Mouse (Mus musculus): ENCODE measurements around the gene Lhfpl5.
A peak's percentile ranks its signal among the peaks of the same experiment; 100 is the strongest.

The Lhfpl5 gene

DNA sequence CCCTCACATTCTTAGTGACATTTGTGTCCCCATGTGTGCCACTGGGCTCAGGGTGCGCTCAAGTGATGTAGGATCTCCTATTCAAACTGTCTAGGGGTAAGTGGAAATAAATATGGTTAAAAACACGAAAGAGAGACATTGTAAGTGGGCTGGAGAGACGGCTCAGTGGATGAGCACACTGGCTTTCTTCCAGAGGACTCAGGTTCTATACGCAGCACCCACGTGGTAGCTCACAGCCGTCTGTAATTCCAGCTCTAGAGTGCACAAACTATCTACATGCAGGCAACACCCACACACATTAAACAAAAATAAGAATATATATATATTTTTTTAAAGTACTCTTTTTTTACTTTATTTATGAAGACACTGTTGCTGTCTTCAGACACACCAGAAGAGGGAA, 2.5 kb upstream of the Lhfpl5 start:
- DNase-seq (ENCODE audit: low spot score): no peak

DNA sequence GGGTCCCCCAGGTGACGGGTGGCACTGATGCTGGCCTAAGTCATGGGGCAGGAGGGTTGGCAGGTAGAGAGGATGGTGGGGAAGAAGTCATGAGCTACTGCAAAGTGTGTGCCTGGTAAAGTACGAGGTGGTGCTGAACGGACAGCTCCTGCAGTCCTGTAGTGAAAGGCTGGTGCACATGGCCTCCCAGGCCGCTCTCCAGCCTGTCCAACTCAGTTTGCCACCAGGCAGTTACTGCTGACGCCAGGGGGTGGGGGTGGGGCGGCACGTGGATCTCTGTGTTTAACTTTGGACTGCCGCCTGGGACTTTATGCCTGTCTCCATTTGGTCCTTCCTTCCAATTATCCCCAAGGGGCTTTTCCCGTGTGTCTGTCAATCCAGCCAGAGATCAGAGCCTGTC, 5.0 kb downstream of the Lhfpl5 start:
- DNase-seq (ENCODE audit: low spot score): no peak

DNA sequence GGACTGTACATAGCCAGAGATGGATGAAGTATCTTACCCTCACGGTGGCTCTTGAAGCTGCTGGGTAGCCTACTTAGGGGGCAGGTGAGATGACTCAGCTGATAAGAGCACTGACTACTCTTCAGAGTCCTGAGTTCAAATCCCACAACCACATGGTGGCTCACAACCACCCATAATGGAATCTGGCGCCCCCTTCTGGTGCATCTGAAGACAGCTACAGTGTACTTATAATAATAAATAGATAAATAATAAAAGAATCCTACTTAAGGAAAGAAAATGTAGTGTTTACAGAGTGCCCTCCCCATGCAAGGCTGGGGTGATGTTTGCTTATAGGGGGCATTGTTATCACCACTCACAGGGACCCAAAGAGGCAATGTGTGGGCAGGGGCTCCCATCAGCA, 5.6 kb downstream of the Lhfpl5 start:
- no peak for DNase-seq (ENCODE audit: low spot score)

DNA sequence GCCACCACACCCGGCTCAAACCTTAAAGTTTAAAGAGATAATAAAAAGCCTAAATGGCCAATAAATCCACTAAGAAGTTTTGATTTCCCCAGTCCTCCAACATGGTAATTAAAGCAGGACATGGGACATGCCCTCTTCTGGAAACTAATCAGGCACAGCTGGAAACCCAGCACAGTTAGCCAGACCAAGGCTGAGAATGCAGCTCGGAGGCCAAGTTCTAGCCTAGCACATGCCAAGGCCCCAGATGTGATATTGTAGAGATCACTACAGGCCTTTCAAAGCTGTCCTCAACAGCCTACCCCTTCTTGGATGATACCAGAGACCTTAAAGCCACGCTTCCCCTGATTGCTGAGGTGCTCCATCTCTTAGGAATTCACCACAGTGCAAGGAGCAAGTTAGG, 11.1 kb downstream of the Lhfpl5 start:
- DNase-seq (ENCODE audit: low spot score): no peak

DNA sequence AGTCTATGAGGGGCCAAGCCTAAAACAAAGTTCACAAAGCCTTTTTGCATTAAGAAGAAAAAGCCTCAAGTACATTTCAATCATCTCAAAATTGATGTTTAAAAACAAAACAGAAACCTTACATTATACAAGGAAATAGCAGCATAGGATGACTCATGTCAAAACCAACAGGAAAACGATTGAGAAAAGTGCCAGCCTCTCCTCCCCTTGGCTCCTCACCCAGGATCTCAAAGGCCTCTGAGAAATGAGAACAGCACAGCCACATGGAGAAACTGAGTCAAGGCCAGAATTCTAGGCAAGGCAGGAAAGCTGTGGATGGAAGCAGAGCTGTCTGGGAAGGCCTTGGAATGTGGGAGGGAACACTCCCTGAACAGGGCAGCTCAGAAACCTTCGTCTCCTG, 13.2 kb downstream of the Lhfpl5 start:
- no peak for DNase-seq (ENCODE audit: low spot score)

DNA sequence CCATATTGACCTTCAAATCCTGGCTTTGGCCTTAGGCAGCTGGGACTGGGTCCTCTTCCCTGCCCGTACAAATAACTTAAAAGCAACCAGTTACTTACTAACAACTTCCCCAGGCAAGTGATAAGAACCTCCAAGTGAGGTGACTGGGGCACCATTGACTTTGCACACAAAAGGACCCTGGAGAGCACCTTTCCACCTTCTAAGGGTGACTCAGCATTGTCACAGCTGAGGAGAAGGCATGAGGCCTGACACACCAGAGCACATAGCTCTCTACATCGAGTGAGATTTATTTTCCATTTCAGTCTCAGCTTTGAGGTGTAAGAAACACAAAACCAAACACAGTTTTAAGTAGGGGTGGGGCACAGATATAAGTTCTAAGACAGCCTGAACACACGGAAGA, 15.2 kb downstream of the Lhfpl5 start:
- DNase-seq (ENCODE audit: low spot score): no peak

DNA sequence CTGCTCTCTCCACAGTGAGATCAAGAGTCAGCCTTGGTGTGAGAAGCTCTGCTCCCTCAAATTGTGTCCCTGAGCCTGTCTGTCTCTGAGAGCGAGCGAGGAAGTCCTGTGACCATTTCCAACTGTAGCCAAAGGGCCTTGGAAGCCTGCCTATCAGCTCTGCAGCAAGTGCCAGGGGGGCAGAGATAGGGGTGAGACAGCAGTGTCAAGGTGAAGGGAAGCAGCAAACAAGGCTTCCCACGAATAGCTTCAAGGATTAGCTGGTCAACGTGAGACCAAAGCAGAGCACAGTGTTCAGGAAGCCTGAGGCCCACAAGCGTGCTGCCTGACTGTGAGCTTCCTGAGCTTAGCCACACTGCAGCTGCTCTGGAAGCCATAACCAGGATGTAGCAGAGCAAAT, 16.0 kb downstream of the Lhfpl5 start:
- DNase-seq (ENCODE audit: low spot score): no peak

DNA sequence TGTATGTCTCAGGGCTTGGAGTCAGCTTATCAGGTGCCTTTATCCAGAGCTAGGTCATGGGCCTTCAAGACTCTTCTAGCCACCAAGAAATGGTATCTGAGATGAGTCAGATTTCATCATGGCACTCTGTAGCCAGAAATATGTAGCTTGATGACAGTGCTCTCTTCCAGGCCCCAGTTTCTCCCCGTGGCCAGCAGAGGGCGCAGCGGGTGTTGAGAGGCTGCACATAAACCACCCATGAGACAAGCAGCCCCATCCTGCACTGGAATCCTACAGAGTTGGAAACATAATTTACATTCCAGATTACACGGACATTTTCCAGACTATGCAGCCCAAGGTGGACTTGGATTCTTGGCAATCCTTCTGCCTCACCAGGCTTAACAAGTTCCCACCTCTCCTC, 17.6 kb downstream of the Lhfpl5 start:
- peak; percentile 80 for DNase-seq (ENCODE audit: low spot score)

DNA sequence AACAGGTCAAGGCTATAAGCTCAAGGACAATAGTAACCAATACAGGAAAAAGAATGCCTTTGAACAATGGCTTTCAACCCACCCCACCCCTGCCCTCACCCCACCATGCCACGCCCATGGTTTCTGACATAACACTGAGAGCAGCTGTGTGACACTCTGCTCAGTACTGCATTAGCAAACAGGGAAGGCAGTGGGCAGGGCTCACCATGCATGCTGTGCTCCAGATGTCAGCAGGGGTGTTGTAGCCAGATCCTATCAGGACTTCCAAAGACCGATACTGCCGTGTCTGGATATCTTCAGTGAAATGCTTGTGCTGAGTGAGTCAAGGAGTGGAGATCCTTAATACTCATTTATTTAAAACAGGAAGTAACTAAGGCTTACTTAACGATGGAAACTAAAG, 18.5 kb downstream of the Lhfpl5 start:
- peak; percentile 39 for DNase-seq (ENCODE audit: low spot score)

DNA sequence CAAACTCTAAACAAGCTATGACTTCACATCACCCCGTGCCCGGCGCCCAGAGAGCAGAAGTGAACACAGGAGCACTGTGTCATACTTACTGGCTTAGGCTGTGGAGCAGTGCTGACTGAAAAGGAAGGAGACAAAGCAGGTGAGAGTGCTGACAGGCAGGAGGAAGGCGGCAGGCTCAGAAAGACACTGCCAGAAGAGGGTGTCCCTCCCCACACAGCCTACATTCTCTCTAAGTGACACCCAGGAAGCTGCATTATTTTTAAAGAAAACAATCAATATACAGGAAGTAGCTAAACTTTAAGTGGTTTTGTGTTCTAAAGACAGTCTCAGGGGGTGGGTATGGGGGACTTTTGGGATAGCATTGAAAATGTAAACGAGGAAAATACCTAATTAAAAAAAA, 25.3 kb downstream of the Lhfpl5 start:
- peak; percentile 52 for DNase-seq (ENCODE audit: low spot score)

DNA sequence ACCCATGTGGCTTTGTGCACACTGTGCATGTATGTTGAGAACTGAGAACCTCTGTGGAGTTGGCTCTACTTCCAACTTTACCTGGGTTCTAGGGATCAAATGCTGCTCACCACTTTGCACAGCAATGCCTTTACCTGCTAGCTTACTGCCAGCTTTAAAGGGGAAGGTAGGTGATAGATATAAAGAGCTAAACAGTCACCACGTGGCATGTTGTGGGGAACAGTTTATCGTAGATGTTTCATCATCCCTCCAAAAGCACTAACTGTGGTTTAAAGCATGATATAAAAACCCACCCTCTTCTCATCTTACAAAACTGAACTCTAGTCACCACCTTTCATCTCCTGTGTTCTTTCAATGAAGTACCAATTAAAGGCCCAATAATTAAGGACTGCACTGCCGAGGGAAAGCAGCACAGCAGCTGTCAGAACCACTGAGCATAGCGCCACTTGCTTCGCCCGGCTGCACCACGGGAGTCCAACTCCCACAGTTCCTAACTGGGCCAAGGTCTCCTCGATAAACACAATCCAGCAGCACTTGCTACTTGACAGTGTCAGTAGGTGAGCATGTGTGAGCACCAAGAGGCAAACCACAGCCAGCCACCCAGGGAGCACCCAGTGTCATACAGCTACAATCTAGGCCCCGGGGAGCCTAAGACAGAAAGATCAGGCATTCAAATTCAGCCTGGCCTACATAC, 26.3 kb downstream of the Lhfpl5 start:
- no peak for DNase-seq (ENCODE audit: low spot score)

DNA sequence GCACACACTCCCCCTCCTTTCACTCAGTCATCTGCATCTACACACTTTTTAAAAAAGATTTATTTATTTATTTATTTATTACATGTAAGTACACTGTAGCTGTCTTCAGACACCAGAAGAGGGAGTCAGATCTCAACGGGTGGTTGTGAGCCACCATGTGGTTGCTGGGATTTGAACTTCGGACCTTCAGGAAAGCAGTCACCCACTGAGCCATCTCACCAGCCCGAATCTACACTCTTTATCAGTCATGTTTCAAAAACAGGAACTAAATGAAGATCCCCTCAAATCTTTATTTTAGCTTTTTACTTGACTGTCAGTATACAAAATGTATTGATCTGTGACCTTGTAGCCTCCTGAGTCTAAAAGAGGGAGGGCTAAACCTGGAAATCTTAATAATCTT, 34.1 kb downstream of the Lhfpl5 start:
- DNase-seq (ENCODE audit: low spot score): no peak

DNA sequence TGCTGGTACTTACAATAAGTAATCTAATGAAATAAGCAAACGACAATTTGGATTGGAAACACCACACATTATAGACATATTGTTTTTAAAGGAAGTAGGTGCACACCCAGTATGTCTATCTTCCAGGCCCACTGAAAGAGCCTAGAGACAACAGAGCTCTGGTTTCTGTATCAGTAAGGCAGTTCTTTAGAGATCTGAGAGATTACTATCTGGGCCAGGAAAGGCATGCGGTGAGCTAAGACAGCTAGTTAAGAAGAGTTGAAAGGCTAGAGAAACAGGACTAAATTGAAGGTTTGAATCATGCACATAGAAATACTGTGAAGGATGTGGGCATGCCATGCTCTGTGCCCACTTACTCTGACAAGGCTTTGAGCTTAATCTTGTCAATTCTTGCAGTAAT, 37.2 kb downstream of the Lhfpl5 start:
- DNase-seq (ENCODE audit: low spot score): peak; percentile 89

DNA sequence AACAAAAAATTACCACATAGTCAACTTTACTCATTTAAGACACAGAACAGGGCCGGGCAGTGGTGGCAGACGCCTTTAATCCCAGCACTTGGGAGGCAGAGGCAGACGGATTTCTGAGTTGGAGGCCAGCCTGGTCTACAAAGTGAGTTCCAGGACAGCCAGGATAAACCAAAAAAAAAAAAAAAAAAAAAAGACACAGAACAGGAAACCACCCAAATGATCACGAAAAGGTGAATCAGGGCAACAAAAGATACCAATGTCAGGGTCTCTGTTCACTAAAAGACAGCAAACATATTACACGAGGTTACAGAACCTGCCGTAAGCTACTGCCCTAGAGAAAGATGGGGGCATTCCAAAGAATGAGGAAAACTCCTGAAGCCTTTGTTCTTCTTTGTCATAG, 37.7 kb downstream of the Lhfpl5 start:
- DNase-seq (ENCODE audit: low spot score): no peak

DNA sequence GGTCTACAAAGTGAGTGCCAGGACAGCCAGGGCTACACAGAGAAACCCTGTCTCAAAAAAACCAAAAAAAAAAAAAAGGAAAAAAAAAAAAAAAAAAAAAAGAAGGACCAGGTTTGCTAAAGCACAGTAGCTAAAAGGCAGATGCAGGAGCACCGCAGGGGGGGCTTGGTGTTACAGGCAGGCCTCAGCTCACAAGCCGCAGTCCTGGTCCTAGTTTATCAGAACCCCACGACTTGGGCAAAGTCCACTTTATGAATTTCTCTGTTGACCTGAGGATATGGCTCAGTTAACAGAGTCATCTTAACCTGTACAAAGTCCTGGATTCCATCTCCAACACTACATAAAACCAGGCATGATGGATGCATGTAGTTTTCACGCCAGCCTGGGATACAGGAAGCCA, 39.9 kb downstream of the Lhfpl5 start:
- DNase-seq (ENCODE audit: low spot score): no peak

DNA sequence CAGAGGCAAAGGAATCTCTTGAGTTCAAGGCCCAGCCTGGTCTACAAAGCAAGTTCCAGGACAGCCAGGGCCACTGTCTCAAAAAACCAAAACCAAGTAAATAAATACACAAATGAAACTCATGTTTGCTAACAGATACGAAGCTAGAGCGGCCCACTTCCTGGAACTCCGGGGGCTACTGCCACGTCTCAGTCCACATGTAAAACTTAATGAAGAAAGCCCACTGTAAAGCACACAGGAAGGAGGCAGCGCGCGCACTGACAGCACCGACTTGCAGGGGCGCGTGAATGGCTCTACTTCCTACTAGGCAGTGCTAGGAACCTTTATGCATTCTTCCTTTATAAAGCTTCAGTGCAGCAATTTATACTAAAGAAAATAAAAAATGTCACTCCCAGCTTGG, 42.2 kb downstream of the Lhfpl5 start:
- DNase-seq (ENCODE audit: low spot score): peak; percentile 47

DNA sequence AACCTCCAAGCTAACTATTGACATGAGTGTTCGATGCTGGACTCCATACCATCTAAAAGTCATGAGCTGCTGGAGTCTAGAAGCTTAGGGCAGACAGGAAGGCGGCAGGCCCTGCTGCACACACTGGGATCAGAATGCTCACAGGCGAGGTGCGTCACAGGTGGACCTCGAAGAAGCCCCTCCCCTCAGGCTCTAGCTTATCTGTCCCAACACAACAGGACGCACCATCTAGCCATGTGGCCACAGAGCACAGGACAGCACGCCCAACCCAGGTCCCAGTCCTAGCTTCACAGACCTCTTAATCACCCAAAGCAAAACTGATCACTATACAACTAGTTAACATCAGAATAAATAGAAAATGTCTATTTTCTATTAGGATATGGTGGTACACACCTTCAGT, 42.7 kb downstream of the Lhfpl5 start:
- DNase-seq (ENCODE audit: low spot score): no peak

DNA sequence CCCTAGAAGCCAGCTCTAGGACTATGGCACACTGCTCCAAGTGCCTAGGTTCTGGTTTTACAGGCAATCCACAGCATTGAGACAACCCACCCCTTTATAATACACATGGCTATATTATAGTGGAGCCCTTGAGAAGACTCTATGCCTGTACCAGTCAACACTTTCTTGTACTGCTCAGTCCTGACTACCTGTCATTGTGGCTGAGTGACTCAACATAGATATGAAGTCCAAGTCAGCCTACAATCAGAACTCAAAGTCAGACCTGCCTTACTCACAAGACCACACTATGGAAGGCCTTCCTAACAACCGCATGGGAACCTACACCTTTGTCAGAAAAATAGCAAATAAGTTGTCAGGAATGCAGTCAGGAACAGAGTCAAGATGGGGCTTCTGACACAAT, 43.3 kb downstream of the Lhfpl5 start:
- DNase-seq (ENCODE audit: low spot score): no peak

DNA sequence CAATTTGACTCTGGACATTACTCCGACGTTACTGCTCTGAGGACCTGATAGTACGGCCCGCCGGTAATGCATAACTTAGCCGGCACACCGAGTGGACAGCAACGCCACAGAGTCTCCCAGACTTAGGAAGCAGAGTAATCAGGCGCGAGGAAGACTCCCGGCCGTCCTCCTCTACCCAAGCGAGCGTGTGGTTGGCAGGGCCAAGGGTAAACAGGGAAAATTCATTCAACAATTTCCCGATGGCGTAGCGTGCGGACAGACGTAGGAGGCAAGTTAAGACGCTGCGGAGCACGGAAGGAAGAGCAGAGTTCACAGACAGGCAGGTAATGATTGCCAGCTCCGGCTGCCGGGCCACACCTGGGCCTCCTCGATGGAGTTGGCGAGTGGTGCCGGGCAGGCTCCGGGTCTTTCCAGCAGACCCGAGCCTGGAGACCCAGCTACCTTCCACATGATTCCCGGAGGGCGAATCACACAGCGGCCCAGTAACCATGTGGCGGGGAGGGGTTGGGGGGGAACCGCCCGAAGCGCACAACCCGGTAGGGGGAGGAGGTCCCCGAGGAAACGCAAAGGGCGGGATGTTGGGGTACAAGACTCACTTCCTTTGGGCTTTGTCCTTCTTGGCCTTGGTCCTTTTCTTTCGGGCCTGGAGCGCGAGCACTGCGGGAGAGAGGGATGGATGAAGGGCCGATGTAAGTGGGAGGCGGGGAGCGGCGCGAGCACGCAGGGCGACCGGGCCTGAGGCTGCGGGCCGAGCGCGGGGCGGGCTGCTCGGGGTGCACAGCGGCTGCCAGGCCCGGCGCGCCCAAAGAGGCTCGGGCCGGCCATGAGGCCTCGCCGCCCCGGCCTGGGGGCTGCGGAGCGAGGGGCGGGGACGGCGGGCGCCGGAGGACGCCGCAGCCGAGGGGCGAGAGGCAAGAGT, 46.2 kb downstream of the Lhfpl5 start:
- peak; percentile 53 for DNase-seq (ENCODE audit: low spot score)

DNA sequence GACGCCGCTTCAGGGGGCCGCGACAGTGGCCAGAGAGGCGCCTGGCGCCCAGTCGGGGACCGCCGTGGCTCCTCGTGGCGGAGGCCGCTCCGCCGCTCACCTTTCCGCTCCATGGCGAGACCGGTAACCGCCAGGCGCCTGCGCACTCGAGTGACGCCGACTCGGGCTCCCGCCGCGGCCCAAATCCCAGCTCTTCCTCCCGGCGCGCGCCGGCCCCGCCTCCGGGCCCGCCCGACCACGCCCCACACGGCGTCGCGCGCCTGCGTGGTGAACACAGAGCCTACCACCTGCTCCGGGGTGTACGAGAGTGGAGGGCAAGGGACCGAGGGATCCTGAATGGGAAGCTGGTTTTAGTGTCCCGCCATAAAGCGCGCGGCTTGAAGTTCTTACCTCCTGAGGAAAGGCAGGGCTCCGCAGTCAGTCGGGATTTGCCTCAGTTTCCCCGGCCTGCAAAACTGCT, 46.9 kb downstream of the Lhfpl5 start, which contains the start of gene Srpk1:
Gene Srpk1 (minus strand): TSS at position 410 of the 460 bp plus-strand sequence.
- DNase-seq (ENCODE audit: low spot score): peak; percentile 84

DNA sequence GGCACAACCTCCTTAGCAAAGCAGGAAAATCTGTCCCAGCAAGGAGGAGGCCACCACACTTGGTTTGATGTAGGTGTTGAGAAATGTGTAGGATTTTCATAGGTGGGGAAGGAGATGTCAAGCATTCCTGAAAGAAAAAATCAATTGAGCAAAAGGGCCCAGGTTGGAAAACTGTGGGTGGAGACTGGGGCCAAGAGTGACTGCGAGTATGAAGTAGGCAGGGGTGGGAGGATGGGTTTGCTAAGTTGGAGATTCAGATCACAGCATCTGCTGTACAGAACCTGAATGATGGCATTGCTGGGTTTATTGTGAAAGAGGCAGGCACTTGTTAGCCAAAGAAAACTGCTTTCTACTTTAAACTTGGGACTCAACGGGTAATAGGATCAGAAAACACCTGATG, 49.4 kb downstream of the Lhfpl5 start:
- DNase-seq (ENCODE audit: low spot score): no peak

DNA sequence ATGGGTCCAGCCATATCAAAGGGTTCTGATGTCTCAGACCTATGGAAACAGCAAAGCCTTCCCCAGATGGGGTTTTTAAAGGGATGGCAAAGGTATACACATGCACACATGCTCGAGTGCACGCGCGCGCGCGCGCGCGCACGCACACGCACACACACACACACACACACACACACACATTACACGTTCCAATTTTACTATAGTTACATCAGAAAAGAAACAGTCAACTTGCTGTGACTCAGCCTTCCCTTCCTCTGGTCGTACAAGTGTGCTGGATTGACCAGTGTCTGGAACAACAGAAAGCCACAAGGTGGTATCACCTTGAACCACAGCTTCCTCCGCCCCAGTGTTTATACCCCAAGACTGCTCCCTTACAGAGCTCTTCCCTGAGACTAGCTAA, 49.9 kb downstream of the Lhfpl5 start:
- DNase-seq (ENCODE audit: low spot score): peak; percentile 39

DNA sequence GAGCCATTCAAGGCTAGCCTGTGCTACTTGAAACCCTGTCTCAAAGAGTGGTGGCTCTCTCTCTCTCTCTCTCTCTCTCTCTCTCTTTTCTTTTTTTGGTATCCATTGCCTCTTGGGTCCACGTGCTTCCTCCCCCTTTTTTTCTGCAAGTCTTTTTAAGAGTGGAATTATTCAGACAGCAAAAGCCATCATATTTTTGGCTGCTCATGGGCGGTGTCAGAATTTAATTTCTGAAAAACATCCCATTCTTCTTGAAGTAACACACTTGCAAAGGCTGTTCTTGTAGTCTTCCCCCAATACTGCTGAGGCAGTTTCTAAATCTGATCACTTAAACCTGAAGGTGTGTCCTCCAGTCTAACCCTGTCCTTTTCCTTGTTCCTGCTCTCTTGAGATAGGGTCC, 51.5 kb downstream of the Lhfpl5 start:
- DNase-seq (ENCODE audit: low spot score): no peak

Data from T-cell, adult 2 months (primary cell).